Mouse (Mus musculus) bone marrow macrophage, adult 2 months (primary cell): ENCODE data around the gene Zfp629. TPM values are rescaled to one million over a fixed set of nuclear protein-coding genes. Genes with fewer than 3 reads are reported as not detected.

ENCODE experiments used
- H3K27ac ChIP-seq: 2 replicates; pipeline ENCODE4 v1.5.1; 2012; ENCODE audit warnings: low read depth, low read length; ENCODE audit not compliant: insufficient read depth
- H3K4me1 ChIP-seq: 2 replicates; pipeline ENCODE4 v1.6.1; 2012; ENCODE audit warnings: low read length; ENCODE audit not compliant: control insufficient read depth, insufficient read depth
- H3K4me3 ChIP-seq: 2 replicates; pipeline ENCODE4 v1.5.1; 2012; ENCODE audit warnings: mild to moderate bottlenecking, low read length, moderate library complexity; ENCODE audit not compliant: insufficient read depth
- CTCF ChIP-seq: IDR thresholded peaks from 2 replicates; pipeline ENCODE4 v1.5.1; 2012; ENCODE audit warnings: low read depth, mild to moderate bottlenecking, low read length, moderate library complexity
- POLR2A ChIP-seq: IDR thresholded peaks from 2 replicates; pipeline ENCODE4 v1.6.1; 2012; ENCODE audit warnings: mild to moderate bottlenecking, low read depth, low read length, borderline replicate concordance
- polyA plus RNA-seq: library from polyadenylated mRNA; stranded (reverse); fragments of >200 nt; gene quantifications from 2 replicates; pipeline ENCODE4 v1.2.4, GENCODE M21; 2012; ENCODE audit not compliant: missing spikeins, insufficient read depth, insufficient read length

The Zfp629 gene
- polyA plus RNA-seq, 1 experiment, result 11.4 TPM

DNA sequence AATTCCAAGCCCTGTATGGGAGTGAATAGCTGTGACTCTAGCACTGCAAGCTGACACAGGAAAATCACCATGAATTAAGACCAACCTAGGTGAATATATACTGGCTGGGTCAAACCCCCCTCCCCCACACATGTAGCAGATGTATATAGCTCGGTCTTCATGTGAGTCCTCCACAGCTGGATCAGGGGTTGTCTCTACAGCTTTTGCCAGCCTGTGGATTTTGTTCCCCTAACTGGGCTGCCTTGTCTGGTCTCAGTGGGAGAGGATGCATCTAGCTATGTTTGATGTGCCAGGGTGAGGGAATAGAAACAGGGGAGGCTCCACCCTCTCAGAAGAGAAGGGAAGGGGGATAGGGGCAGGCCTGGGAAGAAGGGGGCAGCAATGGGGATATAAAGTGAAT, 739 bp upstream of the Zfp629 start:
- no peak overlapping the region for H3K27ac ChIP-seq
- peaks cover 2% of the 10 kb centered on the region; the same call in 1 of the 2 replicates for H3K4me1 ChIP-seq
- TF ChIP-seq POLR2A (no peak), CTCF (no peak)
- no peak overlapping the region for H3K4me3 ChIP-seq

DNA sequence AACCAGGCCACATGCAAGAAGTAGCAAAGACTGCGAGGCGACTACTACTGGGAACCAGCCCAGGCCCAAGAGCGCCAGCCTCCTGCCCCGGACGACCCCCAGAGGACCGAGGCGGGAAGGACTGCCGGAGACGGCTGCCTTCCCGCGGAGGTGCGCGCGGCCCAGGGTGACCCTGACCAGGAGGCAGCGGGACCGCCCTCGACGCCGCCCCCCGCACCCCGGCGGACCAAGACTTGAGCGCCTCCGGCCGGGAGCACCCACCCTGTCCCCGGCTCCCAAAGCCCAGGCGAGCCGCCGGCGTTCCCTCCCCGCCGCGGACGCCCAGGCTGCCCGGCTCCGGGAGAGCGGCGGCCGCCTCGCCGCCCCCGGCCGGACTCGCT, 1.1 kb downstream of the Zfp629 start:
- Histone ChIP-seq H3K4me1 (peaks cover 2% of the 10 kb centered on the region; the same call in 1 of the 2 replicates), H3K4me3 (peak overlapping the region; percentile 61), H3K27ac (no peak overlapping the region)
- TF ChIP-seq POLR2A (no peak), CTCF (no peak)

DNA sequence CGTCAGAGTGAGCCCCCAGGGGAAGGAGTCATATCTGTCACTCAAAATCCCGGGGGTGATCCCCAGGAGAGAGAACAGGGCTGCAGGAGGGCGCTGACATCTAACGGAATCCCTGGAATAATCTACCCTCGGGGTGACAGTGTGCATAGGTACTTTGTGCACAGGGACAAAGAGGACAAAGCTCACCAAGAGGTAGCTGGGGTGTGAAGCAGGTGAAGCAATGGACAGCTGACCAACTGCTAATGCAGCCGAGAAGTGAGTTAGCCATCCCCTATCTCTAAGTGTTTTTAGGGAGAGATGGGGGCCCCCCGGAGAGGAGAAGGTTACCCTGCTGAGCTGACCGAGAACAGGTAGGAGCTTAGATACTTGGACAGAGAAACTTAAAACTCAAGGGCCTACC, 1.5 kb downstream of the Zfp629 start:
- TF ChIP-seq POLR2A (no peak), CTCF (no peak)
- Histone ChIP-seq H3K4me1 (peaks cover 2% of the 10 kb centered on the region; the same call in 1 of the 2 replicates), H3K4me3 (peak overlapping the region; percentile 61), H3K27ac (no peak overlapping the region)

GRCm38 (mm10) chr7:127613501-127613900, 2.1 kb downstream of the Zfp629 start:
- TF ChIP-seq POLR2A (no peak), CTCF (no peak)
- Histone ChIP-seq H3K27ac (no peak overlapping the region), H3K4me1 (peaks cover 2% of the 10 kb centered on the region; the same call in 1 of the 2 replicates), H3K4me3 (no peak overlapping the region)

GRCm38 (mm10) chr7:127611561-127611960, 4.0 kb downstream of the Zfp629 start:
- TF ChIP-seq POLR2A, result no peak
- TF ChIP-seq CTCF, result no peak
- Histone ChIP-seq H3K4me1 (peaks cover 2% of the 10 kb centered on the region; the same call in 1 of the 2 replicates), H3K27ac (no peak overlapping the region)

GRCm38 (mm10) chr7:127611011-127611410, 4.6 kb downstream of the Zfp629 start:
- no peak overlapping the region for H3K27ac ChIP-seq
- no peak for TF ChIP-seq CTCF
- no peak for TF ChIP-seq POLR2A
- peaks cover 2% of the 10 kb centered on the region; the same call in 1 of the 2 replicates for H3K4me1 ChIP-seq
- no peak overlapping the region for H3K4me3 ChIP-seq

More at GRCm38 (mm10) chr7:127611561-127611960, 4.0 kb downstream of the Zfp629 start:
- no peak overlapping the region for H3K4me3 ChIP-seq

- TF ChIP-seq POLR2A (no peak), CTCF (no peak)
- Histone ChIP-seq H3K27ac (no peak overlapping the region), H3K4me3 (no peak overlapping the region), H3K4me1 (peaks cover 6% of the 10 kb centered on the region; the same call in 1 of the 2 replicates)
These were observed 8.4 kb downstream of the Zfp629 start for GRCm38 (mm10) chr7:127607150-127607549.

DNA sequence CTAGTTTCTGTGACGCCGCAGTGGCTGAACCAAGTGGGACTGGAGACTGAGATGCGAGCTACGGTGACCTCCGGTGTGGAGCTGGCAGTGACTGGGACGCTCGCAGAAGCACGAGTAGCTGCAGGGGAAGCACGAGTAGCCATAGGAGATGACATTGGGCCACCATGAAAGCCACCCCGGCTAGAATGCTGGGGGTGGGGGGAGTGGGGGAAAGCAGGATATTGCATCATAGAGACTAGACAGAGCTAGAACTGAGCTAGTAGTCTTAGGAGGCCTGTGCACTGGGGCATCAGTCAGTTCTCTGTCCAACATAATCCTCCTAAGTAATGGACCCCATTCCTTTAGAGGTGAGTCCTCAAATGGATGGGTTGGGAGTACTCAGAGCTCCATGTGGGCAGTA, 11.3 kb downstream of the Zfp629 start:
- Histone ChIP-seq H3K4me3 (no peak overlapping the region), H3K27ac (no peak overlapping the region), H3K4me1 (peaks cover 6% of the 10 kb centered on the region; the same call in 1 of the 2 replicates)
- TF ChIP-seq CTCF, result no peak
- TF ChIP-seq POLR2A, result no peak

- no peak for TF ChIP-seq POLR2A
- TF ChIP-seq CTCF, result no peak
- H3K4me3 ChIP-seq, result no peak overlapping the region
- H3K4me1 ChIP-seq, result peaks cover 6% of the 10 kb centered on the region; the same call in 1 of the 2 replicates
- H3K27ac ChIP-seq, result no peak overlapping the region
These were observed 12.7 kb downstream of the Zfp629 start for GRCm38 (mm10) chr7:127602903-127603302.

GRCm38 (mm10) chr7:127601735-127602134, 13.9 kb downstream of the Zfp629 start:
- Histone ChIP-seq H3K27ac (no peak overlapping the region), H3K4me3 (no peak overlapping the region), H3K4me1 (peaks cover 6% of the 10 kb centered on the region; the same call in 1 of the 2 replicates)
- TF ChIP-seq POLR2A, result no peak
- no peak for TF ChIP-seq CTCF

DNA sequence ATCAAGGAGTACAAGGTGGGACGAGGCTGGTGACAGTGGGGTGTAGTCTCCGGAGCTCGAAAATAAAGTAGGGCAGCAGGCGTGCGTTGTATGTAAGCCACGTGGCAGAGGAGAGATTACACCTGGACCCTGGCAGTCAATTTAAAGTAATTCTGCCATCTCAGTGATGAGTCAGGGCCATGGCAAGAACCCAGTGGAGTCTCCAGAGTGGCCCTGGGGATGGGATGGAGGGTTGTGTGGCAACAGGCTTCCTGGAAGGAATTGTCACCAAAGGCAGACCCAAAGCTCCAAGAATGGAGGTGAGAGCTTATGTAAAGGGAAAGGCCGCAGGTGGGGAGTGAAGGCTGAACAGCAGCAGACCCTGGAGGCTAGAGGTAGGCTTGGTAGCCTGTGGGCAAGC, 15.0 kb downstream of the Zfp629 start:
- no peak for TF ChIP-seq POLR2A
- TF ChIP-seq CTCF, result no peak
- Histone ChIP-seq H3K4me1 (peaks cover 6% of the 10 kb centered on the region; the same call in 1 of the 2 replicates), H3K4me3 (no peak overlapping the region), H3K27ac (no peak overlapping the region)
